Mouse (Mus musculus) splenic B cell, adult 2 months (primary cell): ENCODE data around the gene Ttc28.
"Not testable (repeated sequence)": the region's sequence is repeated elsewhere in the genome, so short reads cannot be mapped to it uniquely, and the experiment has no call there.

ENCODE experiments used
- DNase-seq: peaks from one replicate; pipeline ENCODE4 v3.0.0-alpha.2; 2011; ENCODE audit warnings: low read depth, low spot score
- H3K27me3 ChIP-seq: 2 replicates; pipeline ENCODE4 v1.6.1; 2012; ENCODE audit warnings: mild to moderate bottlenecking, low read length, moderate library complexity, mixed read lengths; ENCODE audit not compliant: control insufficient read depth, poor library complexity, insufficient read depth, severe bottlenecking
- H3K36me3 ChIP-seq: 2 replicates; pipeline ENCODE4 v1.6.1; 2012; ENCODE audit warnings: mild to moderate bottlenecking, low read length, moderate library complexity, mixed read lengths; ENCODE audit not compliant: control insufficient read depth, poor library complexity, insufficient read depth, severe bottlenecking

The Ttc28 gene

DNA sequence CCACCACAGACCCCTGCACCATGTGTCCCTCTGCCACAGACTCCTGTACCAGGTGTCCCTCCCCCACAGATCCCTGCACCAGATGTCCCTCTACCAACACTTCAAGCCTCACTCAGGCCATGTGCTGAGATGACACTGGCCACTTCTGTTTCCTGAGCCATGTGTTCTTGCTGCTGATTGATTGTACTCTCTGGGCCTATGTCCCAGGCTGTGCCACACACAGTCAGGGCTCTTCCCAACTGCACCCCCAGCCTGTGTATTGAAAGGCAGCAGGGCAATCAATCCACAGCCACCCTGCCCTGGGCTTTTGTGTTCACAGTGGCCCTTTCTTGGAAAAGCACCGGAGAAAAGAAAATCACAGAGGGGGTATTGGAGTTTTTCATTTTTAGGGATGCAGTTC lies 352.2 kb downstream of the Ttc28 start:
- H3K27me3 ChIP-seq, result no peaks in the 10 kb centered on the region
- H3K36me3 ChIP-seq, result no peaks in the 10 kb centered on the region
- DNase-seq, result no peak

DNA sequence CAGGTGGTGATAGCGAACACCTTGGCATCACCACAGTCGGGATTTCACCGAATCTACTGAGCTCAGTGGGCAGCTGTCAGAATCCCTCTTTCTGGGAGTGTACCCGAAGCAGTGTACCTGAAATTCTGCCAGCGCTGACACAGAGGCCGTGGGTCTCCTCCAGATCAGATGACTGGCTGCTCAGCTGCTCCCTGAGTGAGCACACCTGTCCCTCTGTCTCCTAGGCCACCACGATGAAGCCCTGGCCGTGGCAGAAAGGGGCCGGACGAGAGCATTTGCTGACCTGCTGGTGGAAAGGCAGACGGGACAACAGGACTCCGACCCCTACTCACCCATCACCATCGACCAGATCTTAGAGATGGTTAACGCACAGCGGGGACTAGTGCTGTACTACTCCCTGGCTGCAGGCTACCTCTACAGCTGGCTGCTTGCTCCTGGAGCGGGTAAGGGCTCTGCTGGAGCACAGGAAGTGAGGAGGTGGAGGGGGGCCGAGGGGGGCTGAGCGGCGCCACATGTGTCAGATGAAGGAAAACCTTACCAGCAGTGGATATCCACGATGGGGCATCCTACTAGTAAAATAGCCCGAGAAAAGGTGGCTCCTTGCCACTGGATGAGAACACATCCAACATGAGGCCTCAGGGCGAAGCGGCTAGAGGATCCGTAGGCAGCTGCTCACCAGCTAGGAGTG lies 353.6 kb downstream of the Ttc28 start:
- no peak for DNase-seq
- Histone ChIP-seq H3K36me3 (no peaks in the 10 kb centered on the region), H3K27me3 (no peaks in the 10 kb centered on the region)

GRCm38 (mm10) chr5:111235131-111235530 lies 355.5 kb downstream of the Ttc28 start:
- DNase-seq, result no peak
- Histone ChIP-seq H3K36me3 (no peaks in the 10 kb centered on the region), H3K27me3 (no peaks in the 10 kb centered on the region)

DNA sequence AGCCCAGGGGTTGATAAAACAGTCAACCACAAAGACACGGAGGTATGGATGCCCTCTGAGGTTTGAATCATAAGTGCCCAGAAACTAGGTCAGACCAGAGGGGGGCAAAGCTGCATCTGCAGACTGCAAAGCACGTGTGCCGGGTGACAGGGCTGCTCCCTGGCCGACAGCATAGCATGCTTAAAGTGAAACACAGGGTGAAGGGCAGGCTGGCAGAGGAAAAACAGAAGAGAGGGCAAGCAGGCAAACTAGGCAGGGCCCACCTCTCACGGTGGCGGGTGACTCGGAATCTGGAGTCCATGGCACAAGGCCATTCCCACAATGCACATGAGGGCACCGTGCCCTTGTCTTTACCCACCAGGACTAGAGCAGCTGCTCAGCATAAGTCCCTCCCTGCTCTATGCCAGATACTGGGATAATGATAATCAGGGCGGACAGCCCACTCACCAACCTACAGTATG lies 357.6 kb downstream of the Ttc28 start:
- no peak for DNase-seq
- Histone ChIP-seq H3K36me3 (no peaks in the 10 kb centered on the region), H3K27me3 (no peaks in the 10 kb centered on the region)

DNA sequence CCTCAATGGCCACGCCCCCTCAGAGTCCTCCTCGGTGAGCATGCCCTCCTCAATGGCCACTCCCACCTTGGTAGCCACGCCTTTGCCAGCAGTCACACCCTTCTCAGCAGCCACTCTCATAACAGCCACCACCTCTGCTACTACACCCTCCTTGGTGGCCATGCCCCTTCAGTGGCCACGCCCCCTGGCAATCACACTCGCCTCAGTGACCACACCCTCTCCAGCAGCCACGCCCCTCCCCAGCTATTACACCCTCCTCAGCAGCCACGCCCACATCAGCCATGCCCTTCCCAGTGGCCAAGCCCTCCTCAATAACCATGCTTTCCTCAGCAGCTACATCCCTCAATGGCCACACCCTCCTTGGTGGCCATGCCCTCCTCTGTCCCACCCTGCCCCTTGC lies 359.6 kb downstream of the Ttc28 start:
- H3K27me3 ChIP-seq, result no peaks in the 10 kb centered on the region
- DNase-seq, result peak; percentile 17
- H3K36me3 ChIP-seq, result no peaks in the 10 kb centered on the region

- Histone ChIP-seq H3K27me3 (no peaks in the 10 kb centered on the region), H3K36me3 (no peaks in the 10 kb centered on the region)
- no peak for DNase-seq
Measured at GRCm38 (mm10) chr5:111243447-111244040, 363.9 kb downstream of the Ttc28 start.

DNA sequence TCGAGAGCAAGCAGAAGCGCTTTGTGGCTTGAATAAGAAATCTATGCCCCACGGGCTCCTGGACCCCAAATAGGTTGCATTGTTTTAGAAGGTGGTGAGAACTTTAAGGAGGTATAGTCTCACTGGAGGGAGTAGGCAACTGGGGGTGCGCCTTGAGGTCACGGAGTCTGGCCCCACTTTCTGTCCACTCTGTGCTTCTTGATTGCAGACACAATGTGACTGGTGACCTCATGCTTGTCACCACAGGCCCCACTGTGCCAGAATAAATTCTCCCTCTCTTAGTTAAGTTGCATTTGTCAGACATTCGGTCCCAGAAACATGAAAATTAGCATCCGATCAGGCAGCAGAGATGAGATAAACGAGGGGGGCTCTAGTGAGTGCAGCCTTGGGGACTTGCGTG lies 364.5 kb downstream of the Ttc28 start:
- no peaks in the 10 kb centered on the region for H3K27me3 ChIP-seq
- H3K36me3 ChIP-seq, result no peaks in the 10 kb centered on the region
- no peak for DNase-seq

DNA sequence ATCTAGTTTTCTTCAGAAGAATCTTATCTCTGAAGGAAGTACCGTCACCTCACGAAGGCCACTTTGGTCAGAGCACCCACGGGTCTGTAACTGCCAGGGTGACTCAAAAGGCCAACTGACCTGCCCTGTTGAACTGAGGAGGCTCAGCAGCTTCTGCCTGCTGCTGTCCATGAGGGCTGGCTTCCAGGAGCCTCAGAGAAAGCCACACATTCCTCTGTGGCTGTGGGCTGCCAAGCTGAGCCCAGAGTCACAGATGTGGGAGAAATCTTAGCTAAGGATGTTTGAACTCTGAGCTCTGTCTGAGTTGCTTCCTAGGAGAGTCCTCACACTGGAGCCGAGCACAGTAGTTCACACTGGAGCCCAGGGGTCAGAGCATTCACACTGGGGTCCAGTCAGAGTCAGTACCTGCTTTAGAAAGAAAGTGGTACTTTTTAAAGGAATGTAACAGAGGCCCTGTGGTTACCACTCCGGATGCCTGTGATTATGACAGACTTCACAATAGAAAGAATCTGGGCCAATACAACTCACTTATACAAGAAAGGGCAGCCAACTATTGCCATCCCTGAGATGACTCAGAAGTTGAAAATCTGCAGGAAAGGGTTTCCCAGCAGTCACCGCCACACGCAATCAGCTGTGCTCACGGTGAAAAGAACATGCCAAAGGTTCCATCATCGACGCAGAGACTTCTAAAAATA lies 368.1 kb downstream of the Ttc28 start:
- Histone ChIP-seq H3K36me3 (no peaks in the 10 kb centered on the region), H3K27me3 (no peaks in the 10 kb centered on the region)
- no peak for DNase-seq

GRCm38 (mm10) chr5:111252147-111252546 lies 372.5 kb downstream of the Ttc28 start:
- H3K36me3 ChIP-seq, result no peaks in the 10 kb centered on the region

DNA sequence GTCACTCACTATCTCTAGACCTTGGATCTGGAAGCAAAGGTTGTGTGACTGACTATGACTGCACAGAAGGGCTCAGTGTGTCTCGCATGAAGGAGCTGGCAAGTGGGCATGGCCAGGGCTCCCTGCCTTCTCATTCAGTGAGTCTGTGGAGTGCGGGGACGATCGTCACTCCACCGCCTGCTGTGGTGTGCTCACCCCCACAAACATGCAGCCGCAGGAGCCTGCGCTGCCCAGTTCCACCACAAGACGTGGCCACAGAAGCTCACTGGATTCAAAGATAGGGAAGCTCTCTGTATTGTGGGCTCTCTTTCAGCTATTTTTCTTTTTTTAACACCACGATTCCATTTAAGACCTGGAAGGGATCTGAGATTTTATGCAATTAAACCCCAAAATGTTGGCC lies 374.8 kb downstream of the Ttc28 start:
- no peaks in the 10 kb centered on the region for H3K36me3 ChIP-seq
- DNase-seq, result no peak

More at GRCm38 (mm10) chr5:111252147-111252546, 372.5 kb downstream of the Ttc28 start:
- no peaks in the 10 kb centered on the region for H3K27me3 ChIP-seq
- DNase-seq, result no peak

GRCm38 (mm10) chr5:111254781-111255180 lies 375.2 kb downstream of the Ttc28 start:
- no peaks in the 10 kb centered on the region for H3K27me3 ChIP-seq
- H3K36me3 ChIP-seq, result no peaks in the 10 kb centered on the region
- no peak for DNase-seq

More for the DNA sequence above, 374.8 kb downstream of the Ttc28 start:
- H3K27me3 ChIP-seq, result no peaks in the 10 kb centered on the region

DNA sequence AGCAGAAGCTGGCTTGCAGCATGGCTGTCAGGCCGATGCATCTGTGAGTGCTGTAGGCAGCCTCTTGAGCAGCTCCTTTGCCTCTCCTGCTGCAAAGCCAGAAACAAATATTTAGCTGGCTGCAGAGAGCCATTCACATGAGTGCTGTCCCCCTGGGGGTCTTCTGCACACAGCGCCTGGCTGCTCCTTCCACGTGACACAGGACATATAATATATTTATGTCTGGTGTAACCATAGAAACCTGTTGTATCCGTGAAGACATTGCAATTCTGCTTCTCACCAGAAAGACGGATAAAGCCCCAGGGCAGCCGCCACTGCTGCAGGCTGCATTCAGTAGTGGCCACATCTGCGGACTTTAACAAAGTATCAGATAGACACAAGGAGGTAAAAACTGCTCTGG lies 376.6 kb downstream of the Ttc28 start:
- H3K36me3 ChIP-seq, result no peaks in the 10 kb centered on the region
- no peak for DNase-seq
- H3K27me3 ChIP-seq, result no peaks in the 10 kb centered on the region

GRCm38 (mm10) chr5:111257127-111257526 lies 377.5 kb downstream of the Ttc28 start:
- DNase-seq, result peak; percentile 65
- Histone ChIP-seq H3K36me3 (no peaks in the 10 kb centered on the region), H3K27me3 (no peaks in the 10 kb centered on the region)

DNA sequence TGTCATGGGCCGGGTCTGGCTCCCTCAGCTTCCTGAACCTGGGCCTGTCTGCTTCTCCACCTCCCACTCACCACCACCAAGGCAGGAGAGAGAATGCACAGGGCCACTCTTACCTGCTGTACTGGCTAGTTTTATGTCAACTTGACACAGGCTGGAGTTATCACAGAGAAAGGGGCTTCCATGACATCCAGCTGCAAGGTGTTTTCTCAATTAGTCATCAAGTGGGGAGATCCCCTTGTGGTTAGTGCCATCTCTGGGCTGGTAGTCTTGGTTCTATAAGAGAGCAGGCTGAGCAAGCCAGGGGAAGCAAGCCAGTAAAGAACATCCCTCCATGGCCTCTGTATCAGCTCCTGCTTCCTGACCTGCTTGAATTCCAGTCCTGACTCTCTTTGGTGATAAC lies 381.6 kb downstream of the Ttc28 start:
- H3K36me3 ChIP-seq, H3K27me3 ChIP-seq, DNase-seq: not testable (repeated sequence)
